Mouse (Mus musculus): ENCODE measurements around the gene Lsm11. TPM values are rescaled to one million over a fixed set of nuclear protein-coding genes. Genes with fewer than 3 reads are reported as not detected.

The Lsm11 gene
- polyA plus RNA-seq, 1 experiment, result 8.5 TPM

- Histone ChIP-seq H3K9ac (ENCODE audit: low read depth, poor library complexity, severe bottlenecking) (no peak overlapping the region), H3K27ac (ENCODE audit: insufficient read depth, low read length) (no peak overlapping the region), H3K4me1 (ENCODE audit: control insufficient read depth, insufficient read depth, low read length) (no peaks in the 10 kb centered on the region), H3K4me3 (ENCODE audit: low read depth, low read length) (no peak overlapping the region), H3K9me3 (replicated peaks; ENCODE audit: control insufficient read depth, insufficient read depth, low read length, poor library complexity, severe bottlenecking) (peaks cover 5% of the 10 kb centered on the region), H3K27me3 (ENCODE audit: control insufficient read depth, insufficient read depth, low read length, poor library complexity, severe bottlenecking) (no peaks in the 10 kb centered on the region; the same call in 1 of the 2 replicates), H3K36me3 (ENCODE audit: control insufficient read depth, insufficient read depth, low read length, poor library complexity, severe bottlenecking) (no peaks in the 10 kb centered on the region)
- TF ChIP-seq EP300 (IDR thresholded peaks at IDR 0.05; ENCODE audit: insufficient read depth, low read depth, low read length) (no peak), CTCF (IDR thresholded peaks at IDR 0.05; ENCODE audit: low read depth, low read length) (no peak)
These were observed 31.3 kb upstream of the Lsm11 start for GRCm38 (mm10) chr11:45976061-45976460.

DNA sequence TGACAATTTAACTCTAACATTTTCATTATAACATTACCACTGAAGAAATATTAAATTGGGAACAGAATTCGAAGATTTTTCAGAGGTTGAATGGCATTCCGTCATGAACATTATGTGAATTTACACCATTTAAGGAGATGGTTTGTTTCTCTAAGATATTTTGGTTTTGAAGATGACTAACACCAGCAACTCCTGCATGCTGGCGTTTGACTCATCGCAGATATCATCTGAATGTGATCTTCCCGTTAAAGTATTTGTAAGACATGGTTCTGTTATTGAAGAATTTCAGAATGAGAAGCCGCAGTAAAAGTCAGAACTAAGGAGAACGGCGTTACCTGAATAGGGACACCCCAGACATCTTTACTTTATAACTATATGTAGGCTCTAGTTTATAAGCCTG is 29.7 kb upstream of the Lsm11 start:
- Histone ChIP-seq H3K4me3 (ENCODE audit: low read depth, low read length) (no peak overlapping the region), H3K36me3 (ENCODE audit: control insufficient read depth, insufficient read depth, low read length, poor library complexity, severe bottlenecking) (no peaks in the 10 kb centered on the region), H3K4me1 (ENCODE audit: control insufficient read depth, insufficient read depth, low read length) (no peaks in the 10 kb centered on the region), H3K9me3 (replicated peaks; ENCODE audit: control insufficient read depth, insufficient read depth, low read length, poor library complexity, severe bottlenecking) (peaks cover 5% of the 10 kb centered on the region), H3K9ac (ENCODE audit: low read depth, poor library complexity, severe bottlenecking) (no peak overlapping the region), H3K27ac (ENCODE audit: insufficient read depth, low read length) (no peak overlapping the region), H3K27me3 (ENCODE audit: control insufficient read depth, insufficient read depth, low read length, poor library complexity, severe bottlenecking) (no peaks in the 10 kb centered on the region; the same call in 1 of the 2 replicates)
- TF ChIP-seq POLR2A (IDR thresholded peaks at IDR 0.05; ENCODE audit: insufficient read depth, low read length) (no peak), EP300 (IDR thresholded peaks at IDR 0.05; ENCODE audit: insufficient read depth, low read depth, low read length) (no peak), CTCF (IDR thresholded peaks at IDR 0.05; ENCODE audit: low read depth, low read length) (no peak)

DNA sequence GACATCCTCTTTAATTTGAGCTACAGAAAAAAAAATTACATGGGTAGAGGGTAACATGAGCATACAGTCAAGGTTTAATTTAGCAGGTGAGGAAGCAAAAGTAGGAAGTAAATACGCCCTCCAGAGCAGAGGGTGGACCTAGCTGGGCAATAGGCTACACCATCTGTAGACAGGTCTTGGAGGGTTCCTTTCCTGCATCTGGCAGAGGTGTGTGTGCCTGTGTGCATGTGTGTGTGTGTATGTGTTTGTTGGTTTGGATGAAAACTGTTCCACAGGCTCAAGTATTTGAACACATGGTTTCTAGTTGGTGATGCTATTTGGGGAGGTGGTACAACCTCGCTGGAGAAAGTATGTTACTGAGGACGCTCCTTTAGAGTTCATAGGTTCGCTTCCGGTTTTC is 28.9 kb upstream of the Lsm11 start:
- no peaks in the 10 kb centered on the region for H3K36me3 ChIP-seq (ENCODE audit: control insufficient read depth, insufficient read depth, low read length, poor library complexity, severe bottlenecking)
- H3K4me1 ChIP-seq (ENCODE audit: control insufficient read depth, insufficient read depth, low read length), result no peaks in the 10 kb centered on the region
- H3K27me3 ChIP-seq (ENCODE audit: control insufficient read depth, insufficient read depth, low read length, poor library complexity, severe bottlenecking), result no peaks in the 10 kb centered on the region; the same call in 1 of the 2 replicates
- H3K4me3 ChIP-seq (ENCODE audit: low read depth, low read length), result no peak overlapping the region
- no peak overlapping the region for H3K9ac ChIP-seq (ENCODE audit: low read depth, poor library complexity, severe bottlenecking)
- no peak overlapping the region for H3K27ac ChIP-seq (ENCODE audit: insufficient read depth, low read length)
- H3K9me3 ChIP-seq (replicated peaks; ENCODE audit: control insufficient read depth, insufficient read depth, low read length, poor library complexity, severe bottlenecking), result no peaks in the 10 kb centered on the region
- TF ChIP-seq POLR2A (IDR thresholded peaks at IDR 0.05; ENCODE audit: insufficient read depth, low read length) (no peak), EP300 (IDR thresholded peaks at IDR 0.05; ENCODE audit: insufficient read depth, low read depth, low read length) (no peak), CTCF (IDR thresholded peaks at IDR 0.05; ENCODE audit: low read depth, low read length) (no peak)

DNA sequence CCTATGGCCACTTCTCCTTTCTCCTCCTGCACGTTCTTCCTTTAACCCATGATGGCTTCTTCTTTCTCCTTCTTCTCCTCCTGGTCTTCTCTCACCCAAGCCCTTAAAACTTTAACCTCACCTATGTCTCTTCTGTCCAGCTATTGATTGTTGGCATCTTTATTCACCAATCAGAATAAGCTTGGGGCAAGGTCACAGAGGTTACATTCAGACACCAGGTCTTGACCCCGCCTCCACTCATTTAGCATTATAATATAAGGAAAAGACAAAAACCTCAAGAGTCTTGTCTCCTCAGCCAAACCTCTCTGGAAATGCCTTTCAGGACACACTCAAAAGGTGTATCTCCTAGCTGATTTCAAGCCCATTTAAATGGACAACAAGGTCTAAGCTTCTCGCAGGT is 23.7 kb upstream of the Lsm11 start:
- Histone ChIP-seq H3K4me1 (ENCODE audit: control insufficient read depth, insufficient read depth, low read length) (no peaks in the 10 kb centered on the region), H3K27ac (ENCODE audit: insufficient read depth, low read length) (peak overlapping the region; percentile 80), H3K36me3 (ENCODE audit: control insufficient read depth, insufficient read depth, low read length, poor library complexity, severe bottlenecking) (no peaks in the 10 kb centered on the region), H3K9ac (ENCODE audit: low read depth, poor library complexity, severe bottlenecking) (no peak overlapping the region), H3K27me3 (ENCODE audit: control insufficient read depth, insufficient read depth, low read length, poor library complexity, severe bottlenecking) (no peaks in the 10 kb centered on the region), H3K9me3 (replicated peaks; ENCODE audit: control insufficient read depth, insufficient read depth, low read length, poor library complexity, severe bottlenecking) (peaks cover 22% of the 10 kb centered on the region), H3K4me3 (ENCODE audit: low read depth, low read length) (no peak overlapping the region)
- TF ChIP-seq EP300 (IDR thresholded peaks at IDR 0.05; ENCODE audit: insufficient read depth, low read depth, low read length) (no peak), CTCF (IDR thresholded peaks at IDR 0.05; ENCODE audit: low read depth, low read length) (no peak), POLR2A (IDR thresholded peaks at IDR 0.05; ENCODE audit: insufficient read depth, low read length) (no peak)

DNA sequence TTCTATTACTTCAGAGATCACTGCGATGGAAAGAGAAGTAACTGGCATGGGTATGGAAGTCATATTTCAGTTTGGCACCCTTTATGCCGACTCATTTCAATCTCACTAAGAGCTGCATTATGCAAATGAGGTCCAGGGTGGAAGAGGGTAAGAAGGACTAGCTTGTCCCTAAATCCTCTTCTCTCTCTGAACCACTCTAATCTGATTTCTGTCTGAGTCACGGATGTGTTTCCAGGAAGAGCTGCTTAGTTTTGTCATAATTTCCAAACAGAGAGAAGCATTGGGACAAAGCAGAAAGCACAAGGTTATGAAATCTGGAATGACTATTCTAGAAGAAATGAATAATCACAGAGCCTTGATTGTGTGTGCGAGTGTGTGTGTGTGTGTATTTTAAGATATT is 22.2 kb upstream of the Lsm11 start:
- Histone ChIP-seq H3K36me3 (ENCODE audit: control insufficient read depth, insufficient read depth, low read length, poor library complexity, severe bottlenecking) (no peaks in the 10 kb centered on the region), H3K4me1 (ENCODE audit: control insufficient read depth, insufficient read depth, low read length) (no peaks in the 10 kb centered on the region), H3K9ac (ENCODE audit: low read depth, poor library complexity, severe bottlenecking) (no peak overlapping the region), H3K27ac (ENCODE audit: insufficient read depth, low read length) (no peak overlapping the region), H3K9me3 (replicated peaks; ENCODE audit: control insufficient read depth, insufficient read depth, low read length, poor library complexity, severe bottlenecking) (peaks cover 25% of the 10 kb centered on the region), H3K27me3 (ENCODE audit: control insufficient read depth, insufficient read depth, low read length, poor library complexity, severe bottlenecking) (no peaks in the 10 kb centered on the region), H3K4me3 (ENCODE audit: low read depth, low read length) (no peak overlapping the region)
- TF ChIP-seq POLR2A (IDR thresholded peaks at IDR 0.05; ENCODE audit: insufficient read depth, low read length), result no peak

DNA sequence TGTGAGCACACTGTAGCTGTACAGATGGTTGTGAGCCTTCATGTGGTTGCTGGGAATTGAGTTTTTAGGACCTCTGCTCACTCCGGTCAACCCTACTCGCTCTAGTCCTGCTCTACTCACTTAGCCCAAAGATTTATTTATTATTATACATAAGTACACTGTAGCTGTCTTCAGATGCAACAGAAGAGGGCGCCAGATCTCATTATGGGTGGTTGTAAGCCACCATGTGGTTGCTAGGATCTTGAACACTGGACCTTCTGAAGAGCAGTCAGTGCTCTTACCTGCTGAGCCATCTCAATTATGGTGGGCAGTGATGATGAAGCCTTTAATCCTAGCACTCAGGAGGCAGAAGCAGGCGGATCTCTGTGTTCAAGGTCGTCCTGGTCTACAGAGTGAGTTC is 15.3 kb upstream of the Lsm11 start:
- TF ChIP-seq EP300 (IDR thresholded peaks at IDR 0.05; ENCODE audit: insufficient read depth, low read depth, low read length) (no peak), CTCF (IDR thresholded peaks at IDR 0.05; ENCODE audit: low read depth, low read length) (no peak), POLR2A (IDR thresholded peaks at IDR 0.05; ENCODE audit: insufficient read depth, low read length) (no peak)

More for the DNA sequence above, 15.3 kb upstream of the Lsm11 start:
- H3K36me3 ChIP-seq (ENCODE audit: control insufficient read depth, insufficient read depth, low read length, poor library complexity, severe bottlenecking), result no peaks in the 10 kb centered on the region
- H3K4me3 ChIP-seq (ENCODE audit: low read depth, low read length), result no peak overlapping the region
- H3K4me1 ChIP-seq (ENCODE audit: control insufficient read depth, insufficient read depth, low read length), result no peaks in the 10 kb centered on the region
- H3K27me3 ChIP-seq (ENCODE audit: control insufficient read depth, insufficient read depth, low read length, poor library complexity, severe bottlenecking), result no peaks in the 10 kb centered on the region
- no peak overlapping the region for H3K9ac ChIP-seq (ENCODE audit: low read depth, poor library complexity, severe bottlenecking)
- H3K9me3 ChIP-seq (replicated peaks; ENCODE audit: control insufficient read depth, insufficient read depth, low read length, poor library complexity, severe bottlenecking), result peaks cover 23% of the 10 kb centered on the region
- H3K27ac ChIP-seq (ENCODE audit: insufficient read depth, low read length), result no peak overlapping the region
